In genomic region chr17:3218916-3219315, GRCm38 (mm10) we compare ENCODE assay signal across 9 mouse cellular contexts.
DNase-seq lines count a peak whose midpoint lies in the region.
"Had no signal": no experiment of that assay in that cellular context is flagged by ENCODE, and none has a peak within 500 bp of the region (broad histone marks: within the 10 kb centered on the region; RNA-seq: fewer than 3 reads in every experiment).

No protein-coding gene starts in this region.

- DNase-seq in adrenal gland, adult (ENCODE audit: inconsistent age in 2 of 2, low spot score in 1 of 2) = peak; percentile 32 to 52
- DNase-seq in adrenal gland, postnatal 4 days (ENCODE audit: low spot score in 2 of 2) = no peak
- DNase-seq in left cerebral cortex, postnatal 14 days (ENCODE audit: low spot score in 2 of 2) = peak; percentile 48 to 81
- no peak for DNase-seq in left cerebral cortex, postnatal 10 days (ENCODE audit: extremely low spot score in 1 of 2, low spot score in 2 of 2)
- peak; percentile 20 for DNase-seq in kidney, postnatal 10 days
- peak; percentile 43 for DNase-seq in right cerebral cortex, postnatal 25 days
- DNase-seq in MN1 (ENCODE audit: low spot score) = no peak
- DNase-seq in testis, postnatal 10 days (ENCODE audit: low spot score) = no peak
- DNase-seq: liver, embryonic 13.5 days had no signal

- intact Hi-C loops in left cerebral cortex, postnatal 14 days (cut with DNase I) = no loop called here
- intact Hi-C loops in left cerebral cortex, postnatal 10 days (cut with DNase I) = no loop called here

Comparison
In these comparisons a context has a peak if more than half of its experiments do, and no peak if none do; other contexts are left out.
1. DNase-seq: peak in adrenal gland, adult (2 of 2), left cerebral cortex, postnatal 14 days (2 of 2), kidney, postnatal 10 days (single experiment) and right cerebral cortex, postnatal 25 days (single experiment); none in adrenal gland, postnatal 4 days (0 of 2), left cerebral cortex, postnatal 10 days (0 of 2), MN1 (single experiment) and testis, postnatal 10 days (single experiment).